Mouse (Mus musculus) spleen, adult 12 weeks (tissue): ENCODE data around the gene Frmd4b.
"Not testable (repeated sequence)": the region's sequence is repeated elsewhere in the genome, so short reads cannot be mapped to it uniquely, and the experiment has no call there.

ENCODE experiments used
- DNase-seq: peaks from one replicate; pipeline ENCODE4 v3.0.0; 2022; ENCODE audit warnings: low spot score

The Frmd4b gene

GRCm38 (mm10) chr6:97413453-97413852 is 203.9 kb downstream of the Frmd4b start:
- DNase-seq = no peak

- DNase-seq = no peak
These were observed 204.9 kb downstream of the Frmd4b start for GRCm38 (mm10) chr6:97412403-97412802.

- DNase-seq = no peak
These were observed 206.0 kb downstream of the Frmd4b start for GRCm38 (mm10) chr6:97411327-97411726.

- no peak for DNase-seq
These were observed 207.7 kb downstream of the Frmd4b start for GRCm38 (mm10) chr6:97409467-97410239.

- no peak for DNase-seq
These were observed 209.4 kb downstream of the Frmd4b start for GRCm38 (mm10) chr6:97407914-97408313.

- DNase-seq = no peak
These were observed 209.9 kb downstream of the Frmd4b start for GRCm38 (mm10) chr6:97407425-97407824.

GRCm38 (mm10) chr6:97405311-97405710 is 212.0 kb downstream of the Frmd4b start:
- no peak for DNase-seq

- DNase-seq = no peak
These were observed 214.4 kb downstream of the Frmd4b start for GRCm38 (mm10) chr6:97402822-97403472.

- no peak for DNase-seq
These were observed 216.9 kb downstream of the Frmd4b start for GRCm38 (mm10) chr6:97400446-97400845.

GRCm38 (mm10) chr6:97397935-97398334 is 219.4 kb downstream of the Frmd4b start:
- no peak for DNase-seq

GRCm38 (mm10) chr6:97396957-97397354 is 220.4 kb downstream of the Frmd4b start:
- no peak for DNase-seq

- DNase-seq = no peak
These were observed 220.9 kb downstream of the Frmd4b start for GRCm38 (mm10) chr6:97396351-97396956.

- DNase-seq = no peak
These were observed 221.6 kb downstream of the Frmd4b start for GRCm38 (mm10) chr6:97395477-97396350.

GRCm38 (mm10) chr6:97394473-97395075 is 222.8 kb downstream of the Frmd4b start:
- DNase-seq = no peak

GRCm38 (mm10) chr6:97392912-97393311 is 224.4 kb downstream of the Frmd4b start:
- DNase-seq = no peak

- no peak for DNase-seq
These were observed 230.0 kb downstream of the Frmd4b start for GRCm38 (mm10) chr6:97387388-97387787.

- no peak for DNase-seq
These were observed 232.4 kb downstream of the Frmd4b start for GRCm38 (mm10) chr6:97384918-97385317.

- DNase-seq = no peak
These were observed 236.1 kb downstream of the Frmd4b start for GRCm38 (mm10) chr6:97381275-97381674.

- DNase-seq = no peak
These were observed 246.4 kb downstream of the Frmd4b start for GRCm38 (mm10) chr6:97370947-97371346.

GRCm38 (mm10) chr6:97370460-97370859 is 246.9 kb downstream of the Frmd4b start:
- no peak for DNase-seq

- no peak for DNase-seq
These were observed 253.5 kb downstream of the Frmd4b start for GRCm38 (mm10) chr6:97363846-97364245.

GRCm38 (mm10) chr6:97357606-97358005 is 259.7 kb downstream of the Frmd4b start:
- not testable (repeated sequence) for DNase-seq
